Mouse (Mus musculus): ENCODE measurements around the gene Elf2.

GRCm38 (mm10) chr3:51325475-51325874 is 15.0 kb downstream of the Elf2 start:
- no peak for TF ChIP-seq CTCF (conservative IDR thresholded peaks at IDR 0.05; ENCODE audit: insufficient read depth, insufficient read length, low read depth, low read length)
- no peak for TF ChIP-seq POLR2A (IDR thresholded peaks at IDR 0.05; ENCODE audit: low read depth, low read length)
